Mouse (Mus musculus) neural tube, embryonic 15.5 days (tissue): ENCODE measurements around the gene Ap1g2. TPM values are rescaled to one million over a fixed set of nuclear protein-coding genes. Genes with fewer than 3 reads are reported as not detected.

Experiments
- ATAC-seq: fragments of 200-750 bp; cut with Nextera tagmentation; 2 replicates; pipeline ENCODE4 v1.8.0; 2017; ENCODE audit warnings: mild to moderate bottlenecking, moderate TSS enrichment, moderate library complexity; ENCODE audit not compliant: low FRiP score
- H3K27ac ChIP-seq: fragments of 300-500 bp; sonication (generic); replicated peaks from 2 replicates; pipeline ENCODE4 v1.5.1; 2015; ENCODE audit warnings: mild to moderate bottlenecking, inconsistent platforms
- H3K27me3 ChIP-seq: fragments of 300-500 bp; sonication (generic); replicated peaks from 2 replicates; pipeline ENCODE4 v1.6.1; 2015; ENCODE audit warnings: inconsistent platforms
- H3K36me3 ChIP-seq: fragments of 300-500 bp; sonication (generic); 2 replicates; pipeline ENCODE4 v1.6.1; 2015; ENCODE audit warnings: inconsistent platforms
- H3K4me1 ChIP-seq: fragments of 300-500 bp; sonication (generic); 2 replicates; pipeline ENCODE4 v1.6.1; 2015; ENCODE audit warnings: inconsistent platforms
- H3K4me2 ChIP-seq: fragments of 300-500 bp; sonication (generic); 2 replicates; pipeline ENCODE4 v1.6.1; 2015; ENCODE audit warnings: inconsistent platforms, mild to moderate bottlenecking, moderate library complexity
- H3K4me3 ChIP-seq: fragments of 300-500 bp; sonication (generic); replicated peaks from 2 replicates; pipeline ENCODE4 v1.5.1; 2015; ENCODE audit warnings: mild to moderate bottlenecking, inconsistent platforms
- H3K9ac ChIP-seq: fragments of 300-500 bp; sonication (generic); replicated peaks from 2 replicates; pipeline ENCODE4 v1.6.1; 2015; ENCODE audit warnings: mild to moderate bottlenecking, inconsistent platforms
- H3K9me3 ChIP-seq: fragments of 300-500 bp; sonication (generic); replicated peaks from 2 replicates; pipeline ENCODE4 v1.6.1; 2016; ENCODE audit warnings: inconsistent platforms
- WGBS: fragments of 180-500 bp; shearing (Covaris S2); methylation state at CpG from one replicate; pipeline ENCODE4 v1.1.7; 2015; ENCODE audit warnings: mixed read lengths; 5-methylcytosine and 5-hydroxymethylcytosine counted together
- polyA plus RNA-seq: library from polyadenylated mRNA; unstranded; fragments of >200 nt; fragmentation: Nextera tagmentation; extraction: Ambion mirVana; gene quantifications from 2 replicates; pipeline ENCODE4 v1.2.1, GENCODE M21; 2015

Ap1g2 gene
- polyA plus RNA-seq, 1 experiment from 2014 or later, result 6.2 TPM

DNA sequence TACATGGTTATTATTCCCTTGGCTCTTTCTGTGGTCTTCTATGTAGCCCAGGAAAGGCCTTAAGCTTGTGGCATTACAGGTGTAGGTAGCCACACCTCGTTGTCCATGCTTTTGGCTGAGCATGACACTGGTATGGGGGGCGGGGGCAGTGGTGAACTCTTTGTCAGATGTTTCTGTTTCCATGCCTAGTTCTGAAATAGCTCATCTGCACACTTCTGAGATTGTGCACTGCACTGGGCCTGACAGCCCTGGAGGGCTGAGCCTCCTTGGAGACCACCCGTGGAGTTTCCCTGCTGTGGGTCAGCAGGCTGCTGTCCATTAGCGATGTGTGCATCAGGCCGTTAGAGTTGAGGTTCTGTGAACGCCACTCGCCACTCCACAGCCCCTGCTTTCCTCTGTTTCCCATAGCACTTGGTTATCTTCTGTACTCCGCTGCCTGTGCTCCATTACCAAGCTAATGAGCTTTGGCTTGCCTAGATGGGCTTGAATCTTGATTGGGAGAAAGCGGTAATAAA, 9.8 kb downstream of the Ap1g2 start:
- WGBS, result 47% methylated on average over 9 of the region's 9 CpGs
- no peak for ATAC-seq
- Histone ChIP-seq H3K36me3 (peaks cover 13% of the 10 kb centered on the region; the same call in 1 of the 2 replicates), H3K27me3 (no peaks in the 10 kb centered on the region), H3K27ac (peak overlapping the region; percentile 71), H3K9me3 (no peaks in the 10 kb centered on the region), H3K4me3 (peak overlapping the region; percentile 4; the same call in 1 of the 2 replicates), H3K9ac (peak overlapping the region; percentile 32; the same call in 1 of the 2 replicates), H3K4me1 (peaks cover 44% of the 10 kb centered on the region), H3K4me2 (peak overlapping the region; percentile 36)

GRCm38 (mm10) chr14:55095671-55096070, 10.7 kb downstream of the Ap1g2 start:
- Histone ChIP-seq H3K4me2 (peak overlapping the region; percentile 78), H3K36me3 (peaks cover 13% of the 10 kb centered on the region; the same call in 1 of the 2 replicates), H3K27me3 (no peaks in the 10 kb centered on the region), H3K4me3 (peak overlapping the region; percentile 60), H3K9me3 (no peaks in the 10 kb centered on the region), H3K9ac (peak overlapping the region; percentile 70; the same call in 1 of the 2 replicates), H3K27ac (peak overlapping the region; percentile 94), H3K4me1 (peaks cover 50% of the 10 kb centered on the region)
- 51% methylated on average over 12 of the region's 12 CpGs for WGBS
- no peak for ATAC-seq

- H3K36me3 ChIP-seq, result peaks cover 13% of the 10 kb centered on the region; the same call in 1 of the 2 replicates
- no peaks in the 10 kb centered on the region for H3K27me3 ChIP-seq
- H3K9me3 ChIP-seq, result no peaks in the 10 kb centered on the region
- peak overlapping the region; percentile 70 for H3K9ac ChIP-seq
- no peak for ATAC-seq
- peak overlapping the region; percentile 60 for H3K4me3 ChIP-seq
- WGBS, result 53% methylated on average over 9 of the region's 9 CpGs
- H3K4me2 ChIP-seq, result peak overlapping the region; percentile 78
- H3K27ac ChIP-seq, result peak overlapping the region; percentile 94
- peaks cover 54% of the 10 kb centered on the region for H3K4me1 ChIP-seq
Observed at GRCm38 (mm10) chr14:55095263-55095662, 11.1 kb downstream of the Ap1g2 start.

- Histone ChIP-seq H3K36me3 (peaks cover 13% of the 10 kb centered on the region; the same call in 1 of the 2 replicates), H3K4me2 (peak within 1 kb of the TSS; percentile 78), H3K27ac (peak within 1 kb of the TSS; percentile 94), H3K9ac (peak within 1 kb of the TSS; percentile 70), H3K27me3 (no peaks in the 10 kb centered on the region), H3K4me1 (peaks cover 59% of the 10 kb centered on the region), H3K9me3 (no peaks in the 10 kb centered on the region), H3K4me3 (peak within 1 kb of the TSS; percentile 60)
- 2% methylated on average over 30 of the region's 30 CpGs for WGBS
- ATAC-seq, result peak; percentile 40
Observed at GRCm38 (mm10) chr14:55094704-55095231, 11.6 kb downstream of the Ap1g2 start, which contains the start of gene Thtpa. Gene Thtpa (plus strand): TSS chr14:55094784.

GRCm38 (mm10) chr14:55093927-55094326, 12.5 kb downstream of the Ap1g2 start:
- H3K9me3 ChIP-seq, result no peaks in the 10 kb centered on the region
- H3K27ac ChIP-seq, result 0 out of 2 replicates have a peak overlapping the region, but pooled peaks have one; percentile 94
- H3K36me3 ChIP-seq, result peaks cover 8% of the 10 kb centered on the region; the same call in 1 of the 2 replicates
- peak overlapping the region; percentile 78 for H3K4me2 ChIP-seq
- H3K9ac ChIP-seq, result no peak overlapping the region
- no peak overlapping the region for H3K4me3 ChIP-seq
- peaks cover 68% of the 10 kb centered on the region for H3K4me1 ChIP-seq
- no peaks in the 10 kb centered on the region for H3K27me3 ChIP-seq
- 40% methylated on average over 6 of the region's 6 CpGs for WGBS
- ATAC-seq, result no peak

DNA sequence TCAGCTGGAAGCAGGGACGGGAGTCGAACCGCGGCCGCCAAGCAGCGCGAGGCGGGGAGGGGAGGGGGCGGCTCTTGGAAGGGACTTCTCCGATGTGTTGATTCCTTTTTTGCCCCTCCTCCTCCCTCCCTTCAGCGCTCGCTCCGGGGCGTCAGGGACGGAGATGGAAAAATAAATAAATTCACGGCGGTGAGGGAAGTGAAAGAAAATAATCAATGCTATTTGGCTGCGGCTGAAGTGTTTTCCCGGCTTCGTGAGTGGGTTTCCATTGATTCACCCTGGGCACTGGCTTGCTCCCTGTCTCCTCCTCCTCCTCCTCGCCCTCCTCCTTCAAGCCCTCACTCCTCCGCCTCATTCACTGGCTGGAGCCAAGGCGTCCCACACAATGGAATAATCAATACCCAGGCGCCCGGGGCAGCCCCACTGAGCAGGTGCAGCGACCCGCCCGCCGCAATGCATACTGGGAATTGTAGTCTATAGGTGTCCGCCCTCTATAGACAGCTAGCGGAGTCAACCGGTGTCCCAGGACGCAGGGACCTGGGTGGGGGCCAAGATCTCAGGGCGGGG, 14.3 kb downstream of the Ap1g2 start, which contains the start of gene Zfhx2:
Gene Zfhx2, minus strand, starts transcription at position 314 of the 567 bp plus-strand sequence.
- Histone ChIP-seq H3K27ac (peak within 1 kb of the TSS; percentile 95), H3K4me3 (peak within 1 kb of the TSS; percentile 72), H3K9ac (peak within 1 kb of the TSS; percentile 89), H3K4me2 (peak within 1 kb of the TSS; percentile 76), H3K27me3 (no peaks in the 10 kb centered on the region), H3K4me1 (peaks cover 73% of the 10 kb centered on the region), H3K9me3 (no peaks in the 10 kb centered on the region), H3K36me3 (no peaks in the 10 kb centered on the region)
- under 1% methylated on average over 34 of the region's 34 CpGs for WGBS
- peak; percentile 91 for ATAC-seq

- Histone ChIP-seq H3K9me3 (no peaks in the 10 kb centered on the region), H3K36me3 (no peaks in the 10 kb centered on the region), H3K4me3 (peak overlapping the region; percentile 72), H3K27ac (peak overlapping the region; percentile 95), H3K4me1 (peaks cover 73% of the 10 kb centered on the region), H3K27me3 (no peaks in the 10 kb centered on the region), H3K9ac (peak overlapping the region; percentile 89), H3K4me2 (peak overlapping the region; percentile 76)
- ATAC-seq, result peak; percentile 21
- 1% methylated on average over 34 of the region's 34 CpGs for WGBS
Observed at GRCm38 (mm10) chr14:55091209-55091865, 15.1 kb downstream of the Ap1g2 start.

DNA sequence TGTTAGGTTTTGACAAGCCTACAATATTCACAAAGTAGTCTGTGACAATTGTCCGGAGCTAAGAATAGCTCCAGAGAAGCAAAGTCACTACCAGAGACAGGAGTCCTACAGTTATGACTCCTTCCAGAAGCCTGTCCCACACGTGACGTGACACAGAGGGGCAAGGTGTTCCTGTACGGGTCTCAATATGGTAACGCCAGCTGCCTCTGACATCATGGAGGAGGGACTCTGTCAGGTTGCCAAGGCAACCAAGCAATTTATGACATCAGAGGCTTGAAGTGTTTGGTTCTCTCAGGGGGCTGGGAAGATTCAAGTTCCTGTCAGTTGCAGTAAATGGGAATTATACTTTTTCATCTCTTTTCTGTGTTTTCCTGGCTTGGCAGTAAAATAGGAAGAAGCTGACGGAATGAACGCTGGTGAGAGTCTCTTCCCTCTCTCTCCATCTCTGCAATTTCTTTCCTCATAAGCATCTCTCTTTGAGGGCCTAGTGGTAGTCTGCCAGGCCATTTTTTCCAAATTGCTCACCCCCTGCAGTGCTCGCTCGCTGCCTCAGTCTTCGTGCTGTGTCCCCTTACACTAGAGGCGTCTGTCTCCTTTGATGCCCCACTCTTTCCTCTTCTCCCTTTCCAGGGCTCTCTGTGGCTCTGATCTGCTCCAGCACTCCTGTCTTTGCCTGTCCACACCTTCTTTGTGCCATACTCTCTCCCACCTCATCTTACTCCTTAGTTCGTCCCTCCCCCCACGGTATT, 17.0 kb downstream of the Ap1g2 start:
- Histone ChIP-seq H3K27ac (peak overlapping the region; percentile 95), H3K4me1 (peaks cover 77% of the 10 kb centered on the region), H3K27me3 (no peaks in the 10 kb centered on the region), H3K9ac (peak overlapping the region; percentile 89; the same call in 1 of the 2 replicates), H3K9me3 (no peaks in the 10 kb centered on the region), H3K36me3 (no peaks in the 10 kb centered on the region), H3K4me2 (peak overlapping the region; percentile 76), H3K4me3 (peak overlapping the region; percentile 72)
- whole genome bisulfite sequencing, result 29% methylated on average over 13 of the region's 13 CpGs
- no peak for ATAC-seq

DNA sequence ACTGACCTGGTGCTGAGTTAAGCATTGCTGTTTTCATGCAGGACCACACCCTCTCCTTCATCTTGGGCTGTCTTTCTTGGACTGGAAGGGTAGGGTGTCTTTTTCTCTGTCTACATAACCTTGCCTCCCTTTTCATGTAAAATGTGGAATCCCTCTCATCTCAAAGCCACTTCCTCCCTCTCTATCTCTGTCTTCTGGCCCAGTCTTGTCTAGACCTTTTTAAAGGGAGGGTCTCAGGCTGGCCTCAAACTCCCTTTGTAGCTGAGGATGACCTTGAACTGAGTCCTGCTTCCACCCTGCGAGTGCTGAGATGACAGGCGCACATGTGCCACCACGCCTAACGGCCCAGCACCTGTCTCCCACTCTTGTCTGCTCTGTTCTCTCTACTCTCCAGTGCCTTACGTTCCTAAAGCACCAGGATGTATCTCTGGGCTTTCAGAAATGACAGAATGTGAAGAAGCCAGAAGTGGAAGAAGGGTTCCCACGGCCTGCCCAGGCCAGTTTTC, 20.3 kb downstream of the Ap1g2 start:
- no peak overlapping the region; the same call in 1 of the 2 replicates for H3K9ac ChIP-seq
- H3K27me3 ChIP-seq, result no peaks in the 10 kb centered on the region
- 85% methylated on average over 6 of the region's 6 CpGs for WGBS
- H3K4me1 ChIP-seq, result peaks cover 79% of the 10 kb centered on the region
- no peak for ATAC-seq
- H3K9me3 ChIP-seq, result no peaks in the 10 kb centered on the region
- H3K27ac ChIP-seq, result peak overlapping the region; percentile 76
- H3K4me2 ChIP-seq, result 0 out of 2 replicates have a peak overlapping the region, but pooled peaks have one; percentile 22
- no peaks in the 10 kb centered on the region for H3K36me3 ChIP-seq
- no peak overlapping the region for H3K4me3 ChIP-seq

- Histone ChIP-seq H3K9ac (no peak overlapping the region; the same call in 1 of the 2 replicates), H3K4me3 (no peak overlapping the region), H3K9me3 (no peaks in the 10 kb centered on the region), H3K4me2 (peak overlapping the region; percentile 22), H3K4me1 (peaks cover 76% of the 10 kb centered on the region), H3K27me3 (no peaks in the 10 kb centered on the region), H3K27ac (peak overlapping the region; percentile 76), H3K36me3 (no peaks in the 10 kb centered on the region)
- peak; percentile 26; the same call in 1 of the 2 replicates for ATAC-seq
- WGBS, result 18% methylated on average over 9 of the region's 9 CpGs
Observed at GRCm38 (mm10) chr14:55085324-55086008, 20.9 kb downstream of the Ap1g2 start.
